ENCODE assay signal across 18 mouse cellular contexts in genomic region chr12:25379016-25379415, GRCm38 (mm10).
DNase-seq lines count a peak whose midpoint lies in the region; ATAC-seq and TF ChIP-seq lines count a peak whose summit lies in the region.
"Had no signal": no experiment of that assay in that cellular context is flagged by ENCODE, and none has a peak within 500 bp of the region (broad histone marks: within the 10 kb centered on the region; RNA-seq: fewer than 3 reads in every experiment).

No protein-coding gene starts in this region.

- 0 out of 2 replicates have a peak, but pooled peaks cover 3% of the 10 kb centered on the region for H3K27me3 ChIP-seq in midbrain, postnatal 0 days (ENCODE audit: insufficient read depth, low read length)
- H3K27me3 ChIP-seq in lung, postnatal 0 days (replicated peaks; ENCODE audit: insufficient read depth, low read length) = no peaks in the 10 kb centered on the region
- H3K27me3 ChIP-seq: embryonic facial prominence, embryonic 12.5 days; forebrain, embryonic 15.5 days; heart, embryonic 12.5 days; intestine, embryonic 15.5 days; kidney, embryonic 15.5 days; lung, embryonic 15.5 days; neural tube, embryonic 12.5 days had no signal

- H3K4me1 ChIP-seq in midbrain, postnatal 0 days (ENCODE audit: insufficient read depth, low read length) = 0 out of 2 replicates have a peak, but pooled peaks cover 3% of the 10 kb centered on the region
- H3K4me1 ChIP-seq in lung, postnatal 0 days (ENCODE audit: insufficient read depth, low read depth, low read length) = no peaks in the 10 kb centered on the region
- H3K4me1 ChIP-seq: heart, embryonic 12.5 days; intestine, embryonic 15.5 days; lung, embryonic 15.5 days; neural tube, embryonic 12.5 days had no signal

- H3K4me2 ChIP-seq in midbrain, postnatal 0 days (ENCODE audit: low read depth, low read length, poor library complexity, severe bottlenecking) = no peak overlapping the region
- H3K4me2 ChIP-seq in lung, postnatal 0 days (replicated peaks; ENCODE audit: low read depth, low read length) = no peak overlapping the region
- H3K4me2 ChIP-seq: embryonic facial prominence, embryonic 12.5 days; forebrain, embryonic 15.5 days; heart, embryonic 12.5 days; hindbrain, embryonic 13.5 days; intestine, embryonic 15.5 days; kidney, embryonic 15.5 days; lung, embryonic 15.5 days; neural tube, embryonic 12.5 days had no signal

- ATAC-seq in midbrain, postnatal 0 days (ENCODE audit: low FRiP score) = no peak
- no peak for ATAC-seq in lung, postnatal 0 days
- ATAC-seq: forebrain, embryonic 15.5 days had no signal

- 63% methylated on average over 9 of the region's 9 CpGs for WGBS in midbrain, postnatal 0 days
- 85% methylated on average over 9 of the region's 9 CpGs for WGBS in lung, postnatal 0 days

- no peak for TF ChIP-seq CTCF in midbrain, postnatal 0 days (IDR thresholded peaks at IDR 0.05)
- TF ChIP-seq CTCF in lung, postnatal 0 days (IDR thresholded peaks at IDR 0.05) = no peak

- H3K27ac ChIP-seq in midbrain, postnatal 0 days (ENCODE audit: low read depth, low read length) = no peak overlapping the region
- H3K27ac ChIP-seq in lung, postnatal 0 days (ENCODE audit: low read length) = no peak overlapping the region
- H3K27ac ChIP-seq: embryonic facial prominence, embryonic 12.5 days; forebrain, embryonic 15.5 days; hindbrain, embryonic 13.5 days; intestine, embryonic 15.5 days; kidney, embryonic 15.5 days; liver, embryonic 14.5 days; lung, embryonic 15.5 days; neural tube, embryonic 12.5 days had no signal

- no peaks in the 10 kb centered on the region for H3K9me3 ChIP-seq in midbrain, postnatal 0 days (ENCODE audit: low read length)
- no peaks in the 10 kb centered on the region for H3K9me3 ChIP-seq in lung, postnatal 0 days (ENCODE audit: low read length)
- H3K9me3 ChIP-seq: embryonic facial prominence, embryonic 12.5 days; forebrain, embryonic 15.5 days; heart, embryonic 12.5 days; hindbrain, embryonic 13.5 days; intestine, embryonic 15.5 days; kidney, embryonic 15.5 days; lung, embryonic 15.5 days; neural tube, embryonic 12.5 days had no signal

- no peak overlapping the region for H3K4me3 ChIP-seq in midbrain, postnatal 0 days (ENCODE audit: low read depth, low read length)
- H3K4me3 ChIP-seq in lung, postnatal 0 days (ENCODE audit: low read depth, low read length) = no peak overlapping the region
- H3K4me3 ChIP-seq: embryonic facial prominence, embryonic 12.5 days; erythroblast, embryonic 14.5 days; forebrain, embryonic 15.5 days; heart, embryonic 12.5 days; hindbrain, embryonic 13.5 days; intestine, embryonic 15.5 days; kidney, embryonic 15.5 days; lung, embryonic 15.5 days; neural tube, embryonic 12.5 days had no signal

- no peak for TF ChIP-seq EP300 in lung, postnatal 0 days (IDR thresholded peaks at IDR 0.05)

- no peaks in the 10 kb centered on the region for H3K36me3 ChIP-seq in midbrain, postnatal 0 days (ENCODE audit: insufficient read depth, low read length)
- H3K36me3 ChIP-seq in lung, postnatal 0 days (ENCODE audit: insufficient read depth, low read length) = no peaks in the 10 kb centered on the region
- H3K36me3 ChIP-seq: embryonic facial prominence, embryonic 12.5 days; forebrain, embryonic 15.5 days; heart, embryonic 12.5 days; hindbrain, embryonic 13.5 days; intestine, embryonic 15.5 days; kidney, embryonic 15.5 days; lung, embryonic 15.5 days; neural tube, embryonic 12.5 days had no signal

- no peak overlapping the region for H3K9ac ChIP-seq in midbrain, postnatal 0 days (replicated peaks; ENCODE audit: low read length, poor library complexity, severe bottlenecking)
- H3K9ac ChIP-seq in lung, postnatal 0 days (replicated peaks; ENCODE audit: low read depth) = no peak overlapping the region
- H3K9ac ChIP-seq: embryonic facial prominence, embryonic 12.5 days; forebrain, embryonic 15.5 days; heart, embryonic 12.5 days; hindbrain, embryonic 13.5 days; intestine, embryonic 15.5 days; kidney, embryonic 15.5 days; liver, embryonic 14.5 days; lung, embryonic 15.5 days; neural tube, embryonic 12.5 days had no signal

- DNase-seq in retina, embryonic 14.5 days (ENCODE audit: low spot score) = peak; percentile 41
- DNase-seq in retina, postnatal 1 day = no peak
- DNase-seq in cerebellum, adult 18-20 months = peak; percentile 22 to 36
- DNase-seq in cerebellum, postnatal 14 days = peak; percentile 63 to 75
- DNase-seq in midbrain, postnatal 0 days (ENCODE audit: low spot score) = peak; percentile 11
- DNase-seq in gastrocnemius, adult 18-20 months (ENCODE audit: low spot score) = no peak
- no peak for DNase-seq in lung, postnatal 0 days (ENCODE audit: low spot score)
- DNase-seq: thymus, postnatal 36 days had no signal

Comparison
In these comparisons a context has a peak if more than half of its experiments do, and no peak if none do; other contexts are left out.
1. DNase-seq: peak in retina, embryonic 14.5 days (single experiment), cerebellum, adult 18-20 months (2 of 2), cerebellum, postnatal 14 days (2 of 2) and midbrain, postnatal 0 days (single experiment); none in retina, postnatal 1 day (single experiment), gastrocnemius, adult 18-20 months (single experiment) and lung, postnatal 0 days (single experiment).